Mouse (Mus musculus) bone marrow, adult 2 months (tissue): ENCODE results near the gene Adgrg1. TPM values are rescaled to one million over a fixed set of nuclear protein-coding genes. Genes with fewer than 3 reads are reported as not detected.

Experiments
- H3K27ac ChIP-seq: fragments of 200-500 bp; 2 replicates; pipeline ENCODE4 v1.5.1; 2012; ENCODE audit warnings: low read depth, mild to moderate bottlenecking, control low read depth, inconsistent platforms, low read length; ENCODE audit not compliant: control insufficient read depth, poor library complexity, insufficient read depth
- H3K4me1 ChIP-seq: fragments of 200-500 bp; 2 replicates; pipeline ENCODE4 v1.6.1; 2011; ENCODE audit warnings: low read length; ENCODE audit not compliant: control insufficient read depth, insufficient read depth
- H3K4me3 ChIP-seq: fragments of 200-500 bp; replicated peaks from 2 replicates; pipeline ENCODE3; 2011; ENCODE audit warnings: mild to moderate bottlenecking, low read depth, low read length, control low read depth; ENCODE audit not compliant: control insufficient read depth
- CTCF ChIP-seq: fragments of 200-500 bp; IDR thresholded peaks from 2 replicates; pipeline ENCODE4 v1.5.1; 2011; ENCODE audit warnings: low read length, control low read depth; ENCODE audit not compliant: control insufficient read depth, insufficient read depth
- POLR2A ChIP-seq: fragments of 200-500 bp; IDR thresholded peaks from 2 replicates; pipeline ENCODE4 v1.6.1; 2011; ENCODE audit warnings: low read depth, mild to moderate bottlenecking, control low read depth, low read length, borderline replicate concordance; ENCODE audit not compliant: control insufficient read depth
- WGBS: fragments of 180-500 bp; shearing (Covaris S2); methylation state at CpG from one replicate; pipeline ENCODE4 v1.1.7; 2018; 5-methylcytosine and 5-hydroxymethylcytosine counted together
- polyA plus RNA-seq: library from polyadenylated mRNA; stranded (reverse); fragments of >200 nt; gene quantifications from 2 replicates; pipeline ENCODE4 v1.2.4, GENCODE M21; 2011; ENCODE audit warnings: low replicate concordance; ENCODE audit not compliant: missing spikeins, insufficient read depth, insufficient read length

Adgrg1 gene
- polyA plus RNA-seq, 1 experiment = 41.3 TPM

DNA sequence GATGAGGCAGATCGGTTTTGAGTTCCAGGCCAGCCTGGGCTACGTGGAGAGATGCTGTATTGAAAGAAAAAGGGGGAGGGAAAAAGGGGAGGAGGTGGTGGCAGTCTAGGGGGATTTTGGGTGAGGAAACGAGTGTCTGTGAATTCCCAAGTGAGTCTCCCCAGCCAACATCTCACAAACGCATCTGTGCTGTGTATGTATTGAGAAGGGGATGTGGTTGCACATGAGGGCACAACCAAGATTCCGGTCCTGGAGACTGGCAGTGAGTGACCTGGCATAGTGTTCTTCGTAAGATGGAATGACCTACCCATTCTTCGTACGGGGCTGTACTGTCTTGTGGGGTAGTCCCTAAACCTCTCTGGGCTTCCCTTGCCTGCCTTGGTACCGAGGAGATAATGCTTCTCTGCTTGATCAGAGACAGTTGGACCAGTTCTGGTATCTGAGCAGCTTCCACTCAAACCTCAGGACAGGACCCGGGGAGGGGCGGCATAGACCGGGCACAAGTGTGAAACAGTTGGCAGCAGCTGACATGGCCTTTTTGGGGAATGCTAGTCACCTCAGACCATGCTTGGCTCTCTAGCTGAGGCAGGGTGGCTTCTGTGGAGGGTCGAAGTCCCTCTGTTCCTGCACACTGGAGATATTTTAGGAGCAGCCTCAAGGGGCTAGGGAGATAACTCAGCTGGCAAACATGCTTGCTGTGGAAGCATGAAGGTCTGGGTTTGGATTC is 4.2 kb downstream of the Adgrg1 start:
- peak overlapping the region; percentile 19 for H3K4me3 ChIP-seq
- TF ChIP-seq POLR2A (no peak), CTCF (no peak)
- H3K27ac ChIP-seq = no peak overlapping the region; the same call in 1 of the 2 replicates
- 2% methylated on average over 13 of the region's 13 CpGs for WGBS
- H3K4me1 ChIP-seq = peaks cover 5% of the 10 kb centered on the region

DNA sequence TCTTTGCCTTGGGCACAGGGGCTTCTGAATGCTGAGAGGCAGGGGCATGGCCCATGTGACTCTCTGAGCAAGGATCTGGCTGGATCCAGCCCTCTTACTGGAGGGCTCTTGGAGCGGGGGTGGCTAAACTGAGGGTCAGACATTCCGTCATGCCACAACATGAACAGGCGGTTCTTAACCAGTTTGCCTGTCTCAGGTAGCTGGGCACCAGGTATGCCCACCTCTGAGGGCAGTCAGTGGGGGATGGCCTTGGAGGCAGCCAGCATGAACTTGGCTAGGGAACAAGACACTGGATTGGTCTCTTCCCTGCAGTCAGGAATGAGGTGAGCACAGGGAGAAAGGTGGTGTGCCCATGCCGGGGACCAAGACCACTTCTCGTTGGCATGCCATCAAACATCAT is 5.6 kb downstream of the Adgrg1 start:
- H3K4me3 ChIP-seq = no peak overlapping the region
- 46% methylated on average over 5 of the region's 5 CpGs for WGBS
- peaks cover 7% of the 10 kb centered on the region for H3K4me1 ChIP-seq
- H3K27ac ChIP-seq = no peak overlapping the region
- TF ChIP-seq CTCF = no peak
- no peak for TF ChIP-seq POLR2A

DNA sequence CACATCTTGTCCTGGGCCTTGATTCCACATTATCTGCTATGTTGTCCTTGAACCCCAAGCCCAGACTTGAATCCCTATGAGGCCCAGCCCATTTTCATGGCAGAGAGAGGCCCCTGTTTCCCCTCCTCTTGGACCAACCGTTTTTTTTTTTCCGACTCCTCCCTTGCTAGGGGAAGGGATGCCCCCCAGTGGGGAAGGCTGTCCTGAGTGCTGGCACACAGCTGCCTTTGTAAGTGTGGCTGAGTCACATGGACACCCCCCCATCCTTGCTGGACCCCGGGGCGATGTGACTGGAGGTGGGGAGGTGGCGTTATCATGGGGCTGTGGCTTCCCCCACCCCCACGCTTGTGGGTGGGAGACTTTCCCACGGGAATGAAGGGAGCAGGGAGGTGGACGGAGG is 6.4 kb downstream of the Adgrg1 start:
- 0 out of 2 replicates have a peak overlapping the region, but pooled peaks have one; percentile 4 for H3K27ac ChIP-seq
- TF ChIP-seq CTCF (no peak), POLR2A (no peak)
- WGBS = 21% methylated on average over 8 of the region's 8 CpGs
- peaks cover 8% of the 10 kb centered on the region for H3K4me1 ChIP-seq
- no peak overlapping the region for H3K4me3 ChIP-seq

DNA sequence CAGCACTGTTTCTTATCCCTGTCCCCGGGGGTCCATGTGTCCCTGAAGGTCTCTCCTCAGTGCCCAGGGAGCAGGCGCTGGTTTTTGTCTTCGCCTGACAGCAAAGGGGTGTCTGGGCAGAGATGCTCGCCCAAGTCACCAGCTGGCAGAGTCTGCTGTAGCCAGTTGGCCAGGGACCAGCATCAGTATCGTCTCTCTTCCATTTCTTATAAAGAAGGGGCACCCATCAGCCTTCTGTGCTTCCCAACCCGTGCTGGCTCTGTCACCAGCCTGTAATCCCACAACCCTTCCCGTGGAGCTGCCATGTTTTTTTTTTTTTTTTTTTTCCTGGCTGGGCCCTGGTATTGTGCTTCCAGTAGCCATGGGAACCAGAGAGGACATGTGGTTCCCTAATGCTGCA is 7.3 kb downstream of the Adgrg1 start:
- Histone ChIP-seq H3K27ac (no peak overlapping the region), H3K4me1 (peaks cover 8% of the 10 kb centered on the region), H3K4me3 (no peak overlapping the region)
- WGBS = 34% methylated on average over 7 of the region's 7 CpGs
- no peak for TF ChIP-seq CTCF
- no peak for TF ChIP-seq POLR2A

DNA sequence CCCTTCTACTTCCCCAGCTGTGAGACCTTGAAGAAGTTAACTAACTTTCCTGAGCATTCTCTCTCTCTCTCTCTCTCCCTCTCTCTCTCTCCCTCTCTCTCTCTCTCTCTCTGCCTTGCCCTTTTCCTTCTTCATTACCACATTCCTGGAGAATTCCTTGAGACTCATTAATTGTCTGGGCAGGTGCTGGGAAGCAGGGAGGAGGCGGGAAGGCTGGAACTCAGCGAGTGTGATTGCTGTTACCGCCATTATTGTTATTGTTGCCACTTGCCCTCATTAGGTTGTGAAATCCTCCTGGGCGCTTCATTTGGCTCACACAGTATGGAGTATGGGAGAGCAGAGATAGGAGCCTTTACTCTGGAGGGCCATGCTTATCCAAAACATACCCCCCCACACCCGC is 8.6 kb downstream of the Adgrg1 start:
- no peak overlapping the region for H3K27ac ChIP-seq
- H3K4me1 ChIP-seq = peaks cover 8% of the 10 kb centered on the region
- WGBS = 6% methylated on average over 5 of the region's 5 CpGs
- TF ChIP-seq CTCF (no peak), POLR2A (no peak)
- H3K4me3 ChIP-seq = no peak overlapping the region

DNA sequence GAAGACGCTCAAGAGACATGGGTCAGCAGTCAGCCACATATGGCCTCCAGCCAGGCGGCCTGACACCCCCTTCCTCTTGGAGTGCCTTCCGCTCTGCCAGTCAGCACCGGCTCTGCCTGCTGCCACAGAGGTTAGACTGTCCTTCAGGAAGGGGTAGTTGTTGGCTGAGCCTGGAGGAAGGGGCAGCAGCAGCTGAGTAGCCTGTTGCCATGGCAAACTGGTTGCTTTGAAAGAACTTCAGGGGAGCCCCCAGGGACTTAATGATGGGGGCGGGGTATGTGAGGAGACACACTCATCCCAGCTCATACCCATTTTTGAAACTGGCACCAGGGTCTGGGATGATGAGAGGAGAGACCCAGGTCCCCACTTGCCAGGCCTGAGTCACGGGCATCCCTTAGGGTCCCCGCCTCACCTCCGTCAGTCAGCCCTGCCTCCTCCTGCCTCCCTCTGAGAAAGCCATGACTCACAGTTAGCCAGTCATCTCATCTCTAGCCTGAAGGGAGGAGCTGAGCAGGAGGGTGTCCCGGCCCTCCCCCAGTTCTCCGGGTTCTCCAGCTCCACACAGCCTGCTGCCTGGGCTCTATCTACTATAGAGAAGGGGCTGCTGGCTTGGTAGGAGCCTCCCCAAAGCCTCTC is 9.4 kb downstream of the Adgrg1 start:
- Histone ChIP-seq H3K27ac (peak overlapping the region; percentile 70), H3K4me1 (peaks cover 6% of the 10 kb centered on the region), H3K4me3 (peak overlapping the region; percentile 50)
- TF ChIP-seq CTCF = no peak
- peak; percentile 38; the same call in 1 of the 2 replicates for TF ChIP-seq POLR2A
- WGBS = 5% methylated on average over 10 of the region's 10 CpGs

DNA sequence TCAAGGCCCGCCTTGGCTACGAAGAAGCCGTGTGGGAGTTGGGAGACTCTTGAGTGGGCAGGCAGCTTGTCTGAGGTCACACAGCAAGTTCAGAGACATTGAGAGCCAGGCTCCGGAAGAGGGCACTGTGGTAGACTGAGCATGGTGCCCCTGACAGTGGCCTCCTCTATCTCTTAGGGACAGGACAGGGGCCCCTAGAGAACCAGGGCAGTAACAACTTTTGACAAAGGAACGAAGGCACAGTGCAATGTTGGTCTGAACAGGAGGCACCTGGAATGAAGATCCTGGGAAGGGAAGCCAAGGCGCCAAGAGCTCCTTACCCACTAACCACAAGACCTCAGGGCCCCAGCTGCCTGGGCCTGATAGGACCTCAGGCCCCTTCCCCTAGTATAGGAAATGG is 10.5 kb downstream of the Adgrg1 start:
- Histone ChIP-seq H3K4me3 (peak overlapping the region; percentile 54), H3K27ac (peak overlapping the region; percentile 70), H3K4me1 (peaks cover 6% of the 10 kb centered on the region)
- TF ChIP-seq CTCF (peak; percentile 50; the same call in 1 of the 2 replicates), POLR2A (0 out of 2 replicates have a peak, but pooled peaks have one; percentile 5)
- WGBS = 3% methylated on average over 6 of the region's 6 CpGs

DNA sequence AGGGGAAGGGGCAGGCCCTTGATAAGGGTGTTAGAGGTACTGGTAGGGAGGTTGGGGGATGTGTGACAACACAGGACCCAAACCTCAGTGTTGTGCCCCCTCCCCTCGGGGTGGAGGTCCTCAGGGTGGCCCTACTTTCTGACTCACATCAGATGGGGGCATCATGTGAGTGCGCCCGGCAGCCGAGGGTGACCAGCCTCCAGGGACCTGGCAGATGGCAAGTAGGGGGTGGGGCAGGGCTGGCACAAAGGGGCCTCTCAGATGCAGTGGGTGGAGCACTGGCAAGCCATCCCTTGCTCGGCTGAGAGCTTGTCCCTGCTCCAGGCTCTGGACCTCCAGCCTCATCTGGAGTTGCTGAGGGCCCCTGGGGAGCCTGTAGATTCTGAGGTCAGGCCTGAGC is 12.1 kb downstream of the Adgrg1 start:
- TF ChIP-seq POLR2A (0 out of 2 replicates have a peak, but pooled peaks have one; percentile 19), CTCF (no peak)
- 6% methylated on average over 5 of the region's 5 CpGs for WGBS

DNA sequence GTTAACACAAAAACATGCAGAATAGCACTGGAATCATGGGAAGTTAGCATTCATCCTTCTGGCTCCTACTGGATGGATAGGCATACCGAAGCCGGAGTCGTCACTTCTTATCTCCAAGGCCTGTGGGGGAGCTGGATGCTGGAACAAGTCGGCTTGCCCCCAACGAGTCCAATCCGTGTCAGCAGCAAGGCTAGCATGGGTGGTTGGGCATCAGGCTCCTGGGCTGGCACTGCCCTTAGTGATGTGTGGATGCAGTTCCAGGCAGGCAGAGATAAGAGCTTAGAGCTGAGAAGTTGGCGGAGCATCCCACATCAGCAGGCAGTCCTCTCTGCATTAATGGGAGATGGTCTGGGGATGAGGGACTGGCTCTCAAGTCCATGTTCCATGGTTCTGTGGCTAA is 13.0 kb downstream of the Adgrg1 start:
- Histone ChIP-seq H3K27ac (no peak overlapping the region), H3K4me3 (no peak overlapping the region), H3K4me1 (peaks cover 12% of the 10 kb centered on the region)
- 32% methylated on average over 7 of the region's 7 CpGs for WGBS
- TF ChIP-seq CTCF = no peak
- TF ChIP-seq POLR2A = no peak

More for the DNA sequence above, 12.1 kb downstream of the Adgrg1 start:
- H3K4me3 ChIP-seq = no peak overlapping the region
- H3K4me1 ChIP-seq = peaks cover 12% of the 10 kb centered on the region
- H3K27ac ChIP-seq = 0 out of 2 replicates have a peak overlapping the region, but pooled peaks have one; percentile 15
